Mouse (Mus musculus) CH12.LX (cell line): ENCODE results near the gene Mkln1.

Experiments used
- CTCF ChIP-seq, 2 experiments: IDR thresholded peaks in 1 of 2; conservative IDR thresholded peaks in 1 of 2; 2 replicates each; pipeline ENCODE4 v1.5.1; 2011 to 2012; ENCODE audit warnings: low read depth in 2 of 2, low read length in 2 of 2, improper control_type of control experiment in 1 of 2, inconsistent platforms in 1 of 2, mild to moderate bottlenecking in 1 of 2, moderate library complexity in 1 of 2
- EP300 ChIP-seq: IDR thresholded peaks from 2 replicates; pipeline ENCODE4 v1.6.1; 2011; ENCODE audit warnings: low read length, improper control_type of control experiment
- GABPA ChIP-seq: IDR thresholded peaks from 2 replicates; pipeline ENCODE4 v1.6.1; 2012; ENCODE audit warnings: low read depth, low read length, improper control_type of control experiment, inconsistent platforms; ENCODE audit not compliant: insufficient replicate concordance

GRCm38 (mm10) chr6:31525231-31525900 is 126.8 kb downstream of the Mkln1 start:
- TF ChIP-seq EP300 (no peak), GABPA (no peak), CTCF (conservative IDR thresholded peaks at IDR 0.05 in 1 of 2, IDR thresholded peaks at IDR 0.05 in 1 of 2; ENCODE audit: low read depth in 2 of 2, low read length in 2 of 2) (peak; percentile 82 to 84)
